Mouse (Mus musculus): ENCODE results near the gene Rbpjl. TPM values are rescaled to one million over a fixed set of nuclear protein-coding genes. Genes with fewer than 3 reads are reported as not detected.

The Rbpjl gene
- polyA plus RNA-seq, 1 experiment from 2014 or later: 0.16 TPM

DNA sequence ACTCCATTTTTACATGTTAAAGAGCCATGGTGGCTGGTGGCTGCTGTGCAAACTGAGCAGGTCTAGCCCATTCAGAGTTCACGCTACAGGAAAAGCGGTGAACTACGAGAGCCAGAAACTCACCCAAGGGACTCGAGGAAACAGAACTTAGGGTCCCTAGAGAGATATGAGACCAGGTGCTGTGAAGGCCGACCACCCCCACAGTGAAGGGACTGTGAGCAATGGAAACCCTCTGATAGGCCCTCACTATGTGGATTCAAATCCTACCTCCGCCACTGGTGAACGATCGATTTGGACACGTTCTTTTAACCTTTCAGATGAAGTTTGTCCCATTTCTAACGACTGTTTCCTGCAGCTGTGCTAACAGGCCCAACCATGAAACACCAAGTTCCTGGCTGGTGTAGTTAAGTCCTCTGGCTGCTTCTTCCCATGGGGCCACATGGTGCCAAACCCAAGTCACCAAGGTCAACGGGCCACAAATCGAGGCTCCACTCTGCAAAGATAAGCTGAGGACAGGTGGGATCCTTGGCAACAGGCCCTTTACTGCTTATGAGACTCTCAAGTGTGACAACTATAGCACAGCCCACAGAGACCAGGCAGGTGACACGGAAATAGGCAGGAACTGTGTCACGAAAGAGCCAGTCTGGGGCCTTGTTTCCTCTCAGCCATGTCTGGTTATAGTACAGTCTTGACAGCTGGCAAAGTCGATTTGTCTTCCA is 19.9 kb downstream of the Rbpjl start:
- Histone ChIP-seq H3K27ac (ENCODE audit: low read depth, low read length) (peak overlapping the region; percentile 82), H3K9me3 (ENCODE audit: control insufficient read depth) (no peaks in the 10 kb centered on the region), H3K9ac (ENCODE audit: low read depth, low read length) (no peak overlapping the region), H3K4me3 (ENCODE audit: low read depth, low read length) (no peak overlapping the region), H3K36me3 (ENCODE audit: control insufficient read depth, insufficient read depth) (peaks cover 36% of the 10 kb centered on the region), H3K4me1 (replicated peaks; ENCODE audit: control insufficient read depth, insufficient read depth, low read length) (no peaks in the 10 kb centered on the region), H3K4me2 (replicated peaks; ENCODE audit: low read depth) (no peak overlapping the region), H3K27me3 (replicated peaks; ENCODE audit: control insufficient read depth, insufficient read depth, low read length) (no peaks in the 10 kb centered on the region)
- TF ChIP-seq CTCF (IDR thresholded peaks at IDR 0.05; ENCODE audit: low read depth): no peak
- peak; percentile 91 for ATAC-seq
- WGBS: 49% methylated on average over 15 of the region's 15 CpGs

DNA sequence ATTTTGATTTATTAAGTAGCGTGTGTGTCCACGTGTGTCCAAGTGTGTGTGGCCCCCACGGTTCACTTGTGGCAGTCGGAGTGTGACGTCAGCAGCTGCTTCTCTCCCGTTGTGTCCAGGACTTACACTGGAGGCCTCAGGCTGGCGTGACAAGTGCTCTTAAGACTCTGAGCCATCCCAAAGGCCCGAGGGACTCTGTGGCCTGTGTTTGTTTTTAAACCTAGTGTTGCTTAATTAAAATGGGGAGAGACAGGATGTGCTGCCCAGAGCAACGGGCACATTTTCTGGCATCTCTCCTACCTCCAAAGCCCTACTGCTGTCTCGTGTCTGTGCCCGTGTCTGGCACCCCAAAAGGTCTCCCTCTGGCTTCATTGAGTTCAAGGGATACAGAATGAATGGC is 20.5 kb downstream of the Rbpjl start:
- TF ChIP-seq CTCF (IDR thresholded peaks at IDR 0.05; ENCODE audit: low read depth): no peak
- H3K27ac ChIP-seq (ENCODE audit: low read depth, low read length): peak overlapping the region; percentile 82
- H3K4me2 ChIP-seq (replicated peaks; ENCODE audit: low read depth): no peak overlapping the region
- 73% methylated on average over 11 of the region's 11 CpGs for WGBS
- H3K36me3 ChIP-seq (ENCODE audit: control insufficient read depth, insufficient read depth): peaks cover 42% of the 10 kb centered on the region
- no peaks in the 10 kb centered on the region for H3K27me3 ChIP-seq (replicated peaks; ENCODE audit: control insufficient read depth, insufficient read depth, low read length)
- H3K9ac ChIP-seq (ENCODE audit: low read depth, low read length): no peak overlapping the region
- H3K4me3 ChIP-seq (ENCODE audit: low read depth, low read length): no peak overlapping the region
- no peaks in the 10 kb centered on the region for H3K4me1 ChIP-seq (replicated peaks; ENCODE audit: control insufficient read depth, insufficient read depth, low read length)
- peak; percentile 12; the same call in 1 of the 2 replicates for ATAC-seq
- no peaks in the 10 kb centered on the region for H3K9me3 ChIP-seq (ENCODE audit: control insufficient read depth)

DNA sequence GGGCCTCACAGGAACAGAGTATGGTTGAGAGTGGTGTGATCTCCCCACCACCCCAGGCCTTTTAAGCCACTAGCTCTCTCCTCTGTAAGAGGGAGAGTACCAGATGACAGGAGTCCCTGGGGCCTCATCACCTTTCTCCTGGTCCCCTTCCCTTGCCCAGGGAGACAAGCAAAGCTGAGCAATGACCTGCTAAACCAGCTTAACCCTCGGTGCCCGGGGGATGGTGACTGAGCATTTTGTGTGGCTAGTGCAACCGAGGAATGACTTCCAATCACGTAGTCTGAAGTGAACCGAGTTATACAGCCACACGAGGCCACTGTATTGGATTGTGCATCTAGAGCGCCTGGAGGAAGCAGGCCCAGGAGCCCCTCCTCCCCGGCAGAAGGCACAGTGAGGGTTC is 21.5 kb downstream of the Rbpjl start:
- Histone ChIP-seq H3K9ac (ENCODE audit: low read depth, low read length) (no peak overlapping the region), H3K4me1 (replicated peaks; ENCODE audit: control insufficient read depth, insufficient read depth, low read length) (no peaks in the 10 kb centered on the region), H3K4me3 (ENCODE audit: low read depth, low read length) (no peak overlapping the region), H3K9me3 (ENCODE audit: control insufficient read depth) (no peaks in the 10 kb centered on the region), H3K27ac (ENCODE audit: low read depth, low read length) (no peak overlapping the region), H3K36me3 (ENCODE audit: control insufficient read depth, insufficient read depth) (peaks cover 51% of the 10 kb centered on the region), H3K4me2 (replicated peaks; ENCODE audit: low read depth) (no peak overlapping the region), H3K27me3 (replicated peaks; ENCODE audit: control insufficient read depth, insufficient read depth, low read length) (no peaks in the 10 kb centered on the region)
- TF ChIP-seq CTCF (IDR thresholded peaks at IDR 0.05; ENCODE audit: low read depth): no peak
- WGBS: 90% methylated on average over 8 of the region's 8 CpGs
- no peak for ATAC-seq

DNA sequence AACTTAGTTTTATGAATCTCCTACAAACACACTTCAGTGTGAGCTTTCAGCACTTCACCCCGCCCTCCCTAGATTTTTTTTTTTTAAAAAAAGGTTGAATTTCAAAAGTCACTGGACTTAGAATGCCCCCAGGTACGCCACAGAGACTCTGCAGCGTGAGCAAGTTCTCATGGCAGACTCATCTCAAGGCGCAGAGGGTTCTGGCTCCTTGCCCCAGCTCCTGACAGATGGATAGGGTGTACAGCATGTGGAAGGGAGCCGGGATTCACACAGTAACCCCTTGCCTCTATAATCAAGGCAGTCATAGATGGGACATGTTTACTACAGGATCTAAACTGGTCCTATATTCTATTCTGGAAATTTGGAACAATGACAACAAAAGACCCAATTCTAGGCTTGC is 22.5 kb downstream of the Rbpjl start:
- Histone ChIP-seq H3K27ac (ENCODE audit: low read depth, low read length) (no peak overlapping the region), H3K4me1 (replicated peaks; ENCODE audit: control insufficient read depth, insufficient read depth, low read length) (0 out of 2 replicates have a peak, but pooled peaks cover 1% of the 10 kb centered on the region), H3K9ac (ENCODE audit: low read depth, low read length) (no peak overlapping the region), H3K36me3 (ENCODE audit: control insufficient read depth, insufficient read depth) (peaks cover 61% of the 10 kb centered on the region), H3K27me3 (replicated peaks; ENCODE audit: control insufficient read depth, insufficient read depth, low read length) (no peaks in the 10 kb centered on the region), H3K4me3 (ENCODE audit: low read depth, low read length) (no peak overlapping the region), H3K9me3 (ENCODE audit: control insufficient read depth) (no peaks in the 10 kb centered on the region), H3K4me2 (replicated peaks; ENCODE audit: low read depth) (no peak overlapping the region)
- no peak for ATAC-seq
- 74% methylated on average over 5 of the region's 5 CpGs for WGBS
- no peak for TF ChIP-seq CTCF (IDR thresholded peaks at IDR 0.05; ENCODE audit: low read depth)

DNA sequence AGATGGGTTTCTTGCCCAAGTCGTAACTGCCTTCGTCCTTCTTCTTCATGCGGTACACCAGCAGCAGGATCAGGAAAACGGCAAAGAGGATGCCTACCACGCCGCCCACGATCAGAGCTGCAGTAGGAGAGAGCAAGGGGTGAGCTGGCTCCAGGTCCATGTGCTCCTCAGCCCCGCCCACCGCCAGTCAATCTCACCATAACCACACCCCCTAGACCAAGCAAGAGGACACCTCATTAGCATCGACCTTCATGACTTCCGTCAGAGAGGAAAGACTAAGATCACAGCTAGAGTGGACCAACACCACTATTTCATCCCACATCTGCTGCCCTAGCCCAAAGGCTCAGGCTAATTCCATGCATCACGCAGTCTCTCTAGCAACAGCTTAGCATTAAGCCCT is 23.2 kb downstream of the Rbpjl start:
- Histone ChIP-seq H3K4me2 (replicated peaks; ENCODE audit: low read depth) (no peak overlapping the region), H3K27me3 (replicated peaks; ENCODE audit: control insufficient read depth, insufficient read depth, low read length) (no peaks in the 10 kb centered on the region), H3K4me3 (ENCODE audit: low read depth, low read length) (no peak overlapping the region), H3K36me3 (ENCODE audit: control insufficient read depth, insufficient read depth) (peaks cover 62% of the 10 kb centered on the region), H3K9ac (ENCODE audit: low read depth, low read length) (no peak overlapping the region), H3K4me1 (replicated peaks; ENCODE audit: control insufficient read depth, insufficient read depth, low read length) (peaks cover 8% of the 10 kb centered on the region; the same call in 1 of the 2 replicates), H3K27ac (ENCODE audit: low read depth, low read length) (no peak overlapping the region), H3K9me3 (ENCODE audit: control insufficient read depth) (no peaks in the 10 kb centered on the region)
- no peak for ATAC-seq
- 30% methylated on average over 12 of the region's 12 CpGs for WGBS
- TF ChIP-seq CTCF (IDR thresholded peaks at IDR 0.05; ENCODE audit: low read depth): no peak

DNA sequence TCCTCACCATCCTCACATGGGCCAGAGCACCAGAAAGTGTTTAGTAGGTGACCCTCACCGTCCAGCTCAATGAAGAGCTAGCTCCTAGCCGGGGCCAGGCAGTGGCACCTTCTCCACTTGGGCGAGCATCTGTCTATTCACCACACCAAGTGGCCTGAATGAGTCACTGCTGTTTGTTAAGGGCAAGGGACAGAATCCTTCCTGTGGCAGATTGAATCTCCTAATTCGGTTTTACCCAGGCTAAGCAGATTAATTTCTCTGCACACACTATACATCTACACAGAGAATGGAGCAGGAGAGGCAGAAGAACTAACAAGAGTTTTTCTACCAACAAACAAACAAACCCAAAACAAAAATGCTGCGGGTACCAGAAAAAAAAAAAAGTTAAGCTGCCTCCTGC is 24.0 kb downstream of the Rbpjl start:
- 73% methylated on average over 5 of the region's 5 CpGs for WGBS

More for the DNA sequence above, 24.0 kb downstream of the Rbpjl start:
- Histone ChIP-seq H3K4me1 (replicated peaks; ENCODE audit: control insufficient read depth, insufficient read depth, low read length) (peaks cover 16% of the 10 kb centered on the region), H3K36me3 (ENCODE audit: control insufficient read depth, insufficient read depth) (peaks cover 62% of the 10 kb centered on the region), H3K27me3 (replicated peaks; ENCODE audit: control insufficient read depth, insufficient read depth, low read length) (no peaks in the 10 kb centered on the region), H3K27ac (ENCODE audit: low read depth, low read length) (no peak overlapping the region), H3K9me3 (ENCODE audit: control insufficient read depth) (no peaks in the 10 kb centered on the region), H3K9ac (ENCODE audit: low read depth, low read length) (no peak overlapping the region), H3K4me3 (ENCODE audit: low read depth, low read length) (no peak overlapping the region), H3K4me2 (replicated peaks; ENCODE audit: low read depth) (no peak overlapping the region)
- no peak for TF ChIP-seq CTCF (IDR thresholded peaks at IDR 0.05; ENCODE audit: low read depth)
- no peak for ATAC-seq

Measured in intestine, postnatal 0 days (tissue).